Mouse (Mus musculus): Measurements from ENCODE around the gene Plxnc1.

Plxnc1 gene

GRCm38 (mm10) chr10:94777576-94777975, 167.1 kb downstream of the Plxnc1 start:
- no peak for DNase-seq (ENCODE audit: low read depth in 2 of 2, low spot score in 2 of 2)

- no peak for DNase-seq (ENCODE audit: low read depth in 2 of 2, low spot score in 2 of 2)
Observed at GRCm38 (mm10) chr10:94771496-94771895, 173.1 kb downstream of the Plxnc1 start.

GRCm38 (mm10) chr10:94747011-94747410, 197.6 kb downstream of the Plxnc1 start:
- DNase-seq (ENCODE audit: low read depth in 2 of 2, low spot score in 2 of 2) = no peak

GRCm38 (mm10) chr10:94741459-94741858, 203.2 kb downstream of the Plxnc1 start:
- no peak for DNase-seq (ENCODE audit: low read depth in 2 of 2, low spot score in 2 of 2)
